Mouse (Mus musculus) cerebellum, adult 11-12 months (tissue): Measurements from ENCODE around the gene Gm6034.
"Not testable (repeated sequence)": the region's sequence is repeated elsewhere in the genome, so short reads cannot be mapped to it uniquely, and the experiment has no call there.

Source experiments
- DNase-seq: peaks from one replicate; pipeline ENCODE4 v3.0.0; 2022

Gene Gm6034

DNA sequence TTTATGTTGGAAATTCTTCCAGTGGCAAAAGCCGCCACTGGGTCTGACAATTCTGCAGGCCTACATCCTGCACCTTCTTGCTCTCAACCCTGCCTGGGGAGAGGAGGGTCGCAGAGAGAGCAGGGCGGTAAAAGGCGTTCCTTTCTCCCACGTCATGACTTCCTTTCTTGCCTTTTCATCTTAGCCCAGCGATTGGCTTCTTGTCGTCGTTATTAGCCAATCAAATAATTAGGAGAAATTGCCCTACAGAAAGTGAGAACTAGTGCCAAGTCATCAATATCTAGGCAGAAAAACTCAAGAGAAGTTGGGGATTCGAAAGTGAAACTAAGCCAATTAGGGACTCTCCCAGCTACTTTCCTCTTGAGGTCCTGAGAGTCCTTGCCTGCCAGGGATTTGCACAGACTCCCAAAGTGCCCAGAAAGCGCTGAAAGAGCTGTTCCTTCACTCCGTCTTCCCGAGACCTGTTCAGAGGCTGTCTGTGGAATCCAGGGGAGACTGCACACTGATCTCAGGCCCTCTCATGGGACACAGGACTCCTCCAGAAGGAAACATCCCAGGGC lies at the start of gene Gm6034, which contains the start of gene H2-T22:
TSS of gene Gm6034 (plus strand) at position 352 of the 560 bp plus-strand sequence.
TSS of gene H2-T22 (minus strand) at position 138 of the 560 bp plus-strand sequence.
- DNase-seq: peak; percentile 72

- peak; percentile 73 for DNase-seq
These were observed 49.1 kb upstream of the Gm6034 start for GRCm38 (mm10) chr17:35993675-35994074.

DNA sequence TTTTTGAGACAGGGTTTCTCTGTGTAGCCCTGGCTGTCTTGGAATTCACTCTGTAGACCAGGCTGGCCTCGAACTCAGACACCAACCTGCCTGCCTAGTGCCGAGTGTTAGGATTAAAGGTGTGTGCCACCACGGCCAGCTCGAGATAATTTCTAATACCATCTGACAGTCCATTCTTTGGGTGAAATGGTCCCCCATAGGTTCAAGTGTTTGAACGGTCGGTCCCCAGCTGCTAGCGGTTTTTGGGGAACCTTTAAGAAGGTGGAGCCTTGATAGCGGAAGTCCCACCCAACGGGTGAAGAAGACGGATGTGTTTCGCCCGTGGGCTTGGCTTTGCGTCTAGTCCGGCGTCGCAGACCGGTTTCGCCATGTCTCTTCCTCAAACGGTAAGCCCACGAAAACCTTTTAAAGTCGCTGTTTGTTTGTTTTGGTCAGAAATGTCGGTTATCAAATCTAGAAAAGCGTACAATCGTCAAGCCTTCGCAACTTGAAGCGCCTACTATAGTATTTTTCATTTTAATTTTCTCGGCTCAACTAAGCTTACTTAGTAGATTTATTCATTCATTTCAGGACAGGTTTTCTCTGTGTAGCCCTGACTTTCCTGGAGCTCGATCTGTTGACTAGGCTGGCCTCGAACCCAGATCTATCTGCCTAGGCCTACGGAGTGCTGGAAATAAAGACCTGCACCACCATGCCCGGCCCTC lies 48.4 kb upstream of the Gm6034 start:
- DNase-seq: peak; percentile 82

DNA sequence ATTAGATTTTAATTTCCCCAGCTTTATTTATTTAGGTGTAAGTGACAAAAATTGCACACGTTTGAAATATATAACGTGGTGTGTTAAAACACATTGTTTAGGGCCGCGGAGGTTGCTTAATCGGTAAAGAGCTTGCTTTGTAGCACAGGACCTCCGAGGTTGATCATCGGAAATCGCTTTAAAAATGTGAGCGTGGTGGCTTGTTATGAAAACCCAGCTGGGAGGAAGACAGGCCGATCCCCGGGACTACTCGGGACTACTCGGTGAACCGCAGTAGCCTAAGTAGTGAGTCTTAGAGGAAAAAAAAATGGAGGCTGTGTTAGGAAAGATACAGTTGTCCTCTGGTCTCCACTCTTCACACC lies 47.9 kb upstream of the Gm6034 start:
- DNase-seq: no peak

GRCm38 (mm10) chr17:35996949-35997348 lies 45.8 kb upstream of the Gm6034 start:
- peak; percentile 92 for DNase-seq

DNA sequence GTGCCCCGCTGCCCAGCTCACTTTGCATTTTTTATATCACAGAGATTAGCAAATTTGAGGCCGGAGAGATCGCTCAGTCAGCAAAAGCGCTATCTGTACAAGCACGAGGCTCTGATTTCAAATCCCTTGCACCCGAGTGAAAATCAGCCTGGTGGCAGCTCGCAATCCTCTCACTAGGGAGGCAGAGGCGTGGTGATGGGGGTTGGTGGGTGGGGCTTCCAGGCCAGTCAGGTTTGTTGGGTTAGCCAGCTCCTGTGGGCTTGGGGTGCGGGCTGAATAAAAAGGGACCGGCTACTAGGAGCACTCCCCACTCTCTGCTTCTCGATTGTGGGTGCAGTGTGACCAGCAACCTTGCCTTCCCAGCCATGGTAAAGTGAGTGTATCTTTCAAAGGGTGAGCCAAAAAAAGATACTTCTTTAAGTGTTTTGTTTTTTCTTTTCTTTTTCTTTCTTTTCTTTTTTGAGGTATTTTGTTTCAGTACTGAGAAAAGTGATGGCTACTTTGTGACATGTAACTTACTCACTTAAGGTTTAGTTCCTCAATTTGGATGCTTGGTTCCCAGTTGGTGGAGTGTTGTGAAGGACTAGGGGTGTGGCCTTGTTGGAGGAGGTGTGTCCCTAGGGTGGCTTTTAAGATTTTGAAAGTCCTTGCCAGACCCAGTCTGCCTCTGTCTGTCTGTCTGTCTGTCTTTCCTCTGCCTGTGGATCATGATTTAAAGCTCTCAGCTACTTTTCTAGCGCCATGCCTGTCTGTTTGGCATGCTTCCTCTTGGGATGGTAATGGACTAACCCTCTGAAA lies 44.8 kb upstream of the Gm6034 start:
- DNase-seq: no peak

- DNase-seq: no peak
These were observed 44.0 kb upstream of the Gm6034 start for GRCm38 (mm10) chr17:35998545-35999305.

- no peak for DNase-seq
These were observed 43.4 kb upstream of the Gm6034 start for GRCm38 (mm10) chr17:35999356-35999755.

DNA sequence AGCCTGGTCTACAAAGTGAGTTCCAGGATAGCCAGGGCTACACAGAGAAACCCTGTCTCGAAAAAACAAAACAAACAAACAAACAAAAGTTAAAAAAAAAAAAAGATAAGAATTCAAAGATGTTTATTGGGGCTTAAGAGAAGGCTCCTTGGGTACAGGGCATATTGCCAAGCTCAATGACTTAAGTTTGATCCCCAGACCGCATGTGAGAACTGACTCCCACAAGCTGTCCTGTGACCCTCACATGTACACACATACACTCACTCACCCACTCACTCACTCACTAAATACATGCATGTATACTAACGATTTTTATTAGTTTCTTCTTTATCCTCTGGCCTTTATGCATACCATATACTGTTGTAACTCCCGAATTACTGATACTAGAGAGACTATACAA lies 42.4 kb upstream of the Gm6034 start:
- no peak for DNase-seq

- no peak for DNase-seq
These were observed 41.5 kb upstream of the Gm6034 start for GRCm38 (mm10) chr17:36001121-36001897.

- no peak for DNase-seq
These were observed 40.8 kb upstream of the Gm6034 start for GRCm38 (mm10) chr17:36001966-36002365.

DNA sequence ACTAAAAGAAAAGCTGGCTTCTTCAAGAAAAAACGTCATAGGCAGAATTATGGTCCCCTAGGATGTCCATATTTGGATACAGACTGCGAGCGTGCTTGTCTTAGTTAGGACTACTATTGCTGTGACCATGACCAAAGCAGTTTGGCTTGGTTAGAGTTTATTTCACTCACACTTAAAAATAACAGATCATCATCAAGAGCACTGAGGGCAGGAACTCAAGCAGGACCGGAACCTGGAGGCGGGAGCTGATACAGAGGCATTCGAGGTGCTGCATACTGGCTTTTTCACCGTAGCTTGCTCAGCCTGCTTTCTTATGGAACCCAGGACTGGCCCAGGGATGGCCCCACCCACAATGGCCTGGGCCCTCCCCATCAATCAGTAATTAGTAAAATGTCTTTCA lies 39.4 kb upstream of the Gm6034 start:
- no peak for DNase-seq

DNA sequence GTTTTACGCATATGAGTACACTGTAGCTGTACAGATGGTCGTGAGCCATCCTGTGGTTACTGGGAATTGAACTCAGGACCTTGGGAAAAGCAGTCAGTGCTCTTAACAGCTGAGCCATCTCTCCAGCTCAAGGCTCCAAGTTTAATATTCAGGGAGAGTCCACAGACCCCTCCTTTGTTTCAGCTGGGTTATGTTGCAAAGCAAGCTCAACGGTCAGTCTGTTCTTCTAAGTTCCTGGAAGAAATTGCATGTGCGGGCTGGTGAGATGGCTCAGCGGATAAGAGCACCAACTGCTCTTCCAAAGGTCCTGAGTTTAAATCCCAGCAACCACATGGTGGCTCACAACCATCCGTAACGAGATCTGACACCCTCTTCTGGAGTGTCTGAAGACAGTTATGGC lies 38.4 kb upstream of the Gm6034 start:
- not testable (repeated sequence) for DNase-seq

- DNase-seq: no peak
These were observed 27.8 kb upstream of the Gm6034 start for GRCm38 (mm10) chr17:36014977-36015376.

- no peak for DNase-seq
These were observed 25.7 kb upstream of the Gm6034 start for GRCm38 (mm10) chr17:36017046-36017445.

DNA sequence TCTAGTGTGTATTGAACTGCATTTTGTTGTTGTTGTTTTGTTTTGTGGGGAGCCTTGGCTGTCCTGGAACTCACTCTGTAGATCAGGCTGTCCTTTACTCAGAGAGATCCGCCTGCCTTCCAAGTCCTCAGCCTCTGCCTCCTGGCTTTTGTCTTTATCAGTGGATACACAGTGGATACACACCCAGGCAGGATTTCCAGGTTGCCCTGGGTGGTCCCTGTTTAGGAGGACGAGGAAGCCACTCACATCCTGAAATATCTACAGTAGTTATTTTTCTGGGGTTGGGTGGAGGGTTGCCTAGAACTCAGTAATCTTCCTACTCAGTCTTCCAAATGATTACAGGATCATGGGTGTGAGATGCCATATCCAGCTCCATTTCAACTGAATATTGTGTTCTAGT lies 23.8 kb upstream of the Gm6034 start:
- DNase-seq: no peak

- no peak for DNase-seq
These were observed 23.2 kb upstream of the Gm6034 start for GRCm38 (mm10) chr17:36019519-36019918.

- no peak for DNase-seq
These were observed 22.3 kb upstream of the Gm6034 start, which contains the start of gene H2-T24 for GRCm38 (mm10) chr17:36020191-36021073. TSS of gene H2-T24 (minus strand) at chr17:36020560.

GRCm38 (mm10) chr17:36021309-36021708 lies 21.5 kb upstream of the Gm6034 start:
- DNase-seq: no peak

GRCm38 (mm10) chr17:36022098-36022497 lies 20.7 kb upstream of the Gm6034 start:
- no peak for DNase-seq

DNA sequence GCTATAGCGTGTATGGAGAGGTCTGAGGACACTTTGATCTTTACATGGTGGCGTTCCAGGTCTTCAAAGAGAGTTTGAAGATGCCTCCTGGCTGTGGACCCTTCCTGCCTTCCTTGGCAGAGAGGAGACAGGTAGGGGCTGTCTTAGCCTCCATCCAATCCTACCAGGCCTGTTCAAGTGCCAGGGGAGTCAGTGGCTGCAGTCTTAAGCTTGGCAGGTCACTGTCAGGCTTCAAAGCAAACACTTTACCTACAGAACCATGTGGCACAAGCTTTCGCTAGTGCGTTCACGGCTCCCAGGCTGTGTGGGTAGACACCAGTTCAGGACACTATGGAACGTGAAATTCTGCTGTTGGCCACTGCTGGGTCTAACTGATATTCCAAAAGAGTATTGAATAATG lies 19.8 kb upstream of the Gm6034 start:
- no peak for DNase-seq
